Mouse (Mus musculus): Measurements from ENCODE around the gene Dgkd.

Gene Dgkd

DNA sequence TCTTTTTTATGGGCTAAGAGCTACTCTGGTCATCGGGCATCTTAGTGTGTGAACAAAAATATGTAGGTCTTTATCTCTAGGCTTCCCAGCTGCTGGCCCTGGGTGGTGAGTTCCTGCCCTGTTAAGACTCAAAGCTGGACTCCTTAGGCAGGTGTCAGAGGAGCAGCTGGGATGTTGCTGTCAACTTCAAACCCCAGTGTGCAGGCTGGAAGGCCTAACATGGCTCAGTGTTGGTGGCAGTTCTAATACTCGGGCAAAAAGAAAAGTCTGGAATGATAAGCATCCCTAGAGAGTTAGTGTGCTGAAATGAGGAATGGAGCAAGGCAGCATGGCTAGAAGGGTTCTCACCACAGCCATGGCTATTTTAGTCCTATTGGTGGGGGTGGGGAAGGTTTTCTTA is 27.8 kb downstream of the Dgkd start:
- DNase-seq (ENCODE audit: low spot score in 2 of 2), result no peak

- no peak for DNase-seq (ENCODE audit: low spot score in 2 of 2)
Measured at GRCm38 (mm10) chr1:87881726-87882125, 28.6 kb downstream of the Dgkd start.

DNA sequence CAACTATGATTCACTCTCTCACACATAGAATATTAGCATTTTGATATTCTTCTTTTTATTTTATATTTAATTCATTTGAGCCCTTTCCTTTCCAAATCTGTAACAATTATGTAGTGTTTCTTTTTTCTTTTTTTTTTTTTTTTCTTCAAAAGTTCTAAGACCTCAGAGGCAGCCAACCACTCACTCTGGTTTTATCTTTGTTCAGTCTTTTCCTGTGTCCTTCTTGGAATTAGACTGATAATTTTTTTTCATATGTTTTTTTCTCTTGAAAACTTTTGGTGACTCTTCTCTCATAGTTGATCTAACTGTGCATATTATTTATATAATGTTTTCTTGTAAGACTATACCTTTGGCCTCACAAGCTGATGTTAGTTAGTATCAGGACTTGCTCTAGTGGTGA is 29.5 kb downstream of the Dgkd start:
- DNase-seq (ENCODE audit: low spot score in 2 of 2), result no peak

- no peak for DNase-seq (ENCODE audit: low spot score in 2 of 2)
Measured at GRCm38 (mm10) chr1:87890960-87891359, 37.9 kb downstream of the Dgkd start.

GRCm38 (mm10) chr1:87891634-87892033 is 38.5 kb downstream of the Dgkd start:
- no peak for DNase-seq (ENCODE audit: low spot score in 2 of 2)

- no peak for DNase-seq (ENCODE audit: low spot score in 2 of 2)
Measured at GRCm38 (mm10) chr1:87892499-87892898, 39.4 kb downstream of the Dgkd start.

- no peak for DNase-seq (ENCODE audit: low spot score in 2 of 2)
Measured at GRCm38 (mm10) chr1:87893414-87893813, 40.3 kb downstream of the Dgkd start.

GRCm38 (mm10) chr1:87896921-87897320 is 43.8 kb downstream of the Dgkd start:
- DNase-seq (ENCODE audit: low spot score in 2 of 2), result no peak

GRCm38 (mm10) chr1:87899701-87900100 is 46.6 kb downstream of the Dgkd start:
- DNase-seq (ENCODE audit: low spot score in 2 of 2), result no peak

- DNase-seq (ENCODE audit: low spot score in 2 of 2), result no peak
Measured at GRCm38 (mm10) chr1:87900979-87901378, 47.9 kb downstream of the Dgkd start.

DNA sequence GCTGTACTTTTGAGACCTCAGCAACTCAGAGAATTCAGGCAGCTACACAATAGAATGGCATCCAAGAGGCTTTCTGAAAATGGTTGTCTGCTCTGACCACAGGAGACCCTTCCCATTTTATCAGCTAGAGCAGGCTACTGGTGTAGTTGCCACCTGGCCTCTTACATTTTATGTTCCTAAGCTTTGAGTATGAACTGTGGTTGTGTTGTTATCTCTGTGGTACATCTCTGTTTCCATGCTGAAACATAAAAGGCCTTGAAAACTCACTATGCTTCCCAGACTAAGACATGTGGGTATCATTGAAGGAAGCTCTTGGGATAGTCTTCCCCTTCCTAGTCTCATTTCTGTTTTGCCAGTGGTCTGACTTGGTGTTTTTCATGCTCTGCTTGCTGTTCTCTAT is 49.1 kb downstream of the Dgkd start:
- DNase-seq (ENCODE audit: low spot score in 2 of 2), result no peak

DNA sequence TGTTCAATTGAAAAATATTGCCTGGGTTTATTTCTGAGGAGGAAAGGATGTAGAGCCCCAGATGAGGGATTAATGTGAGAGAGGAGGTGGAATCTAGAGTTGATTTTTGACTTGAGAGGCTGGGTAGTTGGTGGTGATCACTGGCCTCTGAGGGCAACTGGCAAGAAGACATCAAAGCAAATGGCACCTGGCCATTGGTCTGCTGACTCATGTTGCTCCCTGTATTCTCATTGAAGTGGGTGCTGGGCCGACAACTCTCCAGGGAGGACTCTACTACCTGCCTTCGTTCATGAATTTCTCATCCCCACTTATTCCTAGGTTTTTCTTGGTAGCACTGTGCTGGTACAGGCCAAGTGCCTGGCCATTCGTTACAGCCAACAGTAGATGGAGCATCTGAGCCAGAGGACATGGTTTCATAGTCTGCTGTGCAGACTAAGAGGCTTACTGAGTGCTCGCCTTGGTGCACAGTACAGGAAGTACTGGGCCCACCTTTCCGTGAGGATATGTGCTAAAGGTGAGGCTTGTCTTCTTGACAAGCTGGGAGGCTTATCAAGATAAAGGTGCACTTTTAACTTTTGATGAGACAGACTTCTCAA is 53.4 kb downstream of the Dgkd start:
- no peak for DNase-seq (ENCODE audit: low spot score in 2 of 2)

DNA sequence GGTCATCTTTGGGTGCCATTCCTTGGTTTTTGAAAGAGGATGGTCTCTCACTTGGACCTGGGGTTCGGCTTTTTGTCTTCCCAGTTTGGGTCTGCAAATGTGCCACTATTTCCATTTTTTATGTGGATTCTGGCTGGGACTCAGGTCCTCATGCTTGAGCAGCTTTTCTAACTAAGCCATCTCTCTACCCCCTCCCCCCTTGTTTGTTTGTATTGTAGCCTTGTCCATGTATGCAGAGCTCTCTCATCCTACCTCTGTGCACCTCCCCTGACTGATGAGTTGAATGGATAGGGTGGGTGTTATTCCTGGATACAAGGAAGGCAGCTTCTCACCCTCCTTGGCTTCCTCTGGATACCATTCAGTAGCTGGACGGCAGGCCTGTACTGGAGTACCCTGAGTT is 54.9 kb downstream of the Dgkd start:
- no peak for DNase-seq (ENCODE audit: low spot score in 2 of 2)

- no peak for DNase-seq (ENCODE audit: low spot score in 2 of 2)
Measured at GRCm38 (mm10) chr1:87908736-87909135, 55.6 kb downstream of the Dgkd start.

DNA sequence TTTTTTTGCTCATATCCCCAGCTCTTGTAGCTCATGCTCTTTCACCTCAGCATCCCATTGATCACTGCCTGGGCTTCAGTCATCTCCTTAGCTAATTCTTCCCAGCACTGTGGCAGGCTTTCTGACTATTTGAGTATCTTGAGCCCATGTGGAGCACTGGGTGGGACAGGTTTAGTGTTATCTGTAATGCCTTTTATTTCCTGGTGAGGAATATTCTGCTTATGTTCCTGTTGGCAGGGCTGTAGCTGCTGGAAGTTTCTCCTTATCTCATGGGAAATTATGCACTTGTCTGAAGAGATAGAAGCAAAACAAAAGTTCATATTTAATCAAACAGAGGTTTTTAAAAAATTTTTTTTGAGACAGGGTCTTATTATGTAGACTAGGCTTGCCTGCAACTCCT is 56.5 kb downstream of the Dgkd start:
- DNase-seq (ENCODE audit: low spot score in 2 of 2), result no peak

- no peak for DNase-seq (ENCODE audit: low spot score in 2 of 2)
Measured at GRCm38 (mm10) chr1:87910428-87910827, 57.3 kb downstream of the Dgkd start.

DNA sequence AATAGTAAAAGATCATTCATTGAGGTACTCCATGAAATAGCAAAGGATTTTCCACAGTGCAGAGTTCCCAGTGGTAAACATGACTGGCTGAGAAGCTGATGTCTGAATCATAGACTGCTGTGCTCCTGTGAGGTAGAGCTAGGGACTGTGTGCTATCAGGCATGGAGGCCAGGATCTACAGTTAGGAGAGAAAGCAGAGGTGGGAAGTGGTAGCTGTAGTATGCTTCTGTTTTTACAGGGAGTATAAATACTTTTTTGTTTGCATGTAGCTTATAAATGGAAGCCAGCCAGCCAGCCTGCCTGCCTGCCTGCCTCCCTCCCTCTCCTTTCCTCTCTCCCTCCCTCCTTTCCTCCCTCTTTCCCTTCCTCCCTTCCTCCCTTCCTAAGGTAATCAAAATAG is 60.3 kb downstream of the Dgkd start:
- DNase-seq (ENCODE audit: low spot score in 2 of 2), result no peak

DNA sequence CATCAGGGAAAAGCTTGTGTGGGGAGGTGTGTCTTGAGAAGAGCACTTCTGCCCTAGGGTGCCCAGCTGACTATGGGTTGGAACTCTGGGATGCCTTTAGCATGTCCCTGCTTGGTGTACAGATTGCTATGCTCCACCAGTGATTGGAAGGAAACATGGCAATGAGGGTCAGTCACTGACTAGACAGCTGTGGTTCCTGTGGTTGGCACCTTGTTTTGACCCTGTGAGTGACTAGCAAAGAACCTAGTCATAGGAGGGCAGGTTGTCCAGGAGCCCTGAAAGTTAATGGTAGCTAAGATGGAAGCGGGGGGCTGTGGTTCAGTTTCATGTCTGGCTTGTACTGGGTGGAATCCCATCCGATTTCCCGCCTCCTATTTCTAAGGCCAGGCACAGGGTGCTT is 64.3 kb downstream of the Dgkd start:
- DNase-seq (ENCODE audit: low spot score in 2 of 2), result no peak

GRCm38 (mm10) chr1:87918061-87918460 is 65.0 kb downstream of the Dgkd start:
- no peak for DNase-seq (ENCODE audit: low spot score in 2 of 2)

GRCm38 (mm10) chr1:87920056-87920614 is 67.0 kb downstream of the Dgkd start:
- no peak for DNase-seq (ENCODE audit: low spot score in 2 of 2)

DNA sequence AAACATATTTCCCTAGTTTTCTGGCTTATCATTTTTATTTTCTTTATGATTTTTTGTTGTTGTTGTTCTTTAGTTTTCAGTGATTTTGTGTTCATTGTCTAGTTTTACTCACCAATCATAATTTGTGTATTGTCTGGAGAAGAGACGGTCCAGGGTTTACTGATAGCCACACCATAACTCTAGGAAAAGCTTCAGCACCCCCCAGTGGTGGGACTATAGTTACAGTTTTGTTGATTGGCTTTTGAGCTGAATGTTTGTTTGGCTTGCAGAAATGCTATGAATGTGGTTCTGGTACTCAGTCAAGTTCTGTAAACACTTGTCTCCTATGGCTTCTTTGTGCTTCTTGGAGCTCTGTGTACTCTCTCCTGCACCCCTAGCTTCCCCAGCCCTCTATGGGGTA is 69.6 kb downstream of the Dgkd start:
- DNase-seq (ENCODE audit: low spot score in 2 of 2), result no peak

DNA sequence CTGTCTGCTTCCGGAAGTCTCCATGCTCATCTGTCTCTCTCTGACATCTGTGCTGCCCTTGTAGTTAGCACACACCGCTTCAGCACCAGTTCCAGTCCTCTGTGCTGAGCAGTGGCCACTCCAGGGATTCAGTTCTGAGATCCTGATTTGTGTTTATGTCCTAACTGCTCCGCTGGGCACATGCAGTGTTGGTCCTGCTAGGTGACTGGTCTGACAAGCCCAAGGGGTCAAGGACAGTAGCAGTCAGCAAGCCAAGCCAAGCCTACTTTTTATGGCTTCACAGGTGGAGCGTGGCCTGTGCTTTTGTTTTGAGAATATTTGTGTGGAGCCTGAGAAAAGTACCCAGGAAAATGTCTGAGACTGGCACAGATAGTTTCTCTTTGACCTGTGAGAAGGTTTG is 71.8 kb downstream of the Dgkd start:
- DNase-seq (ENCODE audit: low spot score in 2 of 2), result no peak

- no peak for DNase-seq (ENCODE audit: low spot score in 2 of 2)
Measured at GRCm38 (mm10) chr1:87929730-87930129, 76.6 kb downstream of the Dgkd start.

- DNase-seq (ENCODE audit: low spot score in 2 of 2), result peak in 1 of 2 experiments; percentile 44
Measured at GRCm38 (mm10) chr1:87933051-87933450, 80.0 kb downstream of the Dgkd start.
